Mouse (Mus musculus) left cerebral cortex, postnatal 10 days (tissue): Measurements from ENCODE around the gene Gimap4. TPM values are rescaled to one million over a fixed set of nuclear protein-coding genes. Genes with fewer than 3 reads are reported as not detected.

Experiments
- DNase-seq, 2 experiments: peaks; one replicate each; pipeline ENCODE4 v3.0.0; 2021 to 2022; ENCODE audit warnings: low spot score in 2 of 2, mixed read lengths in 1 of 2; ENCODE audit errors: extremely low spot score in 1 of 2
- intact Hi-C: fragments of 180-260 bp; cut with DNase I; formaldehyde crosslinking; loops from one replicate; pipeline ENCODE4 v1.15.1; 2025
- total RNA-seq, 2 experiments: library from RNA; stranded (reverse); gene quantifications; 2 replicates each; pipeline ENCODE4 v1.2.3; 2021

Gene Gimap4
- total RNA-seq, 2 experiments from 2014 or later: 0.55 to 0.66 TPM

DNA sequence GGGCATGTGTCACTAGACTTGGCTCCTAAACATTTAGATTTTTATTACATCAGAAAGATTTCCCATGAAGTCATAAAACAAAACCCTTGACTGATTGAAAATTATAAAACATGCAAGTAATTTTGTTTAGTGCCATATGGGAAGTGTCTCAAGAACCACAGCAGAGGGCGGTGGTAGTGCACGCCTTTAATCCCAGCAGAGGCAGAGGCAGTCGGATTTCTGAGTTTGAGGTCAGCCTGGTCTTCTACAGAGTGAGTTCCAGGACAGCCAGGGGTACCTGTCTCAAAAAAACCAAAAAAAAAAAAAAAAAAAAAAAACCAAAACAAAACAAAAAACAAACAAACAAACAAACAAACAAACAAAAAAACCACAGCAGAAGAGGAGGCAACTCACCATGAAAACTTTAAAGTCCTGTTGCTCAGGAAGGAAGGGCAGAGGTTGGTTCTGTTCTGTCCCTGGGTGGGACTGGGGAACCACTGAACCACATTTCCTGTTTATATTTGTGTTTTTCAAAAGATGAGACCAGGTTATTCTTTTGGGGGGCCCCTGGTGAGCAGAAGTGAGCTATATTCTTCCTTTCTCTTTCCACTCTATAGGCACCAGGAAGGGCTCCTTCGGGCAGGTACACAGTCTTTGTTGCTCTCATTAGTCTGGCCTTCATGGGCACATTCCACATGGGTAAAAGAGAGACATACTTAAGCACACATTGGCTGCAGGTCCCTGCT is 12.6 kb downstream of the Gimap4 start:
- no peak for DNase-seq
- intact Hi-C loops: no loop called here

DNA sequence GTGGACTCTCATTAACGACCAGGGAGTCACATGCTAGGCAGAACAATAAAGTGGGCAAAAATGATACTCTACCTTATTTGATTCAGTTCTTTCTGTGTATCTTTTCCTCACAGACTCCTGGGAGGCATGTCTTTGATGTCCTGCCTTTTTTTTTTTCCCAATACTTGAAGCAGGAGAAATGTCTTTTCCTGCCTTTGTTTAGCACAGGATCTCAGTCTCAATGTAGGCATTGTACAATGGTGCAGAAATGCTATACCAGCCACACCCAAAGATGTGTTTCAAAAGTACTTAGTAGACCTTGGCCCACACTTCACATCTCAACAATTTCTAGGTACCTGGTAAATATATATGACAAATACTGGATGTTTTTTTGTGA is 13.2 kb downstream of the Gimap4 start:
- intact Hi-C loops: no loop called here
- DNase-seq: no peak

DNA sequence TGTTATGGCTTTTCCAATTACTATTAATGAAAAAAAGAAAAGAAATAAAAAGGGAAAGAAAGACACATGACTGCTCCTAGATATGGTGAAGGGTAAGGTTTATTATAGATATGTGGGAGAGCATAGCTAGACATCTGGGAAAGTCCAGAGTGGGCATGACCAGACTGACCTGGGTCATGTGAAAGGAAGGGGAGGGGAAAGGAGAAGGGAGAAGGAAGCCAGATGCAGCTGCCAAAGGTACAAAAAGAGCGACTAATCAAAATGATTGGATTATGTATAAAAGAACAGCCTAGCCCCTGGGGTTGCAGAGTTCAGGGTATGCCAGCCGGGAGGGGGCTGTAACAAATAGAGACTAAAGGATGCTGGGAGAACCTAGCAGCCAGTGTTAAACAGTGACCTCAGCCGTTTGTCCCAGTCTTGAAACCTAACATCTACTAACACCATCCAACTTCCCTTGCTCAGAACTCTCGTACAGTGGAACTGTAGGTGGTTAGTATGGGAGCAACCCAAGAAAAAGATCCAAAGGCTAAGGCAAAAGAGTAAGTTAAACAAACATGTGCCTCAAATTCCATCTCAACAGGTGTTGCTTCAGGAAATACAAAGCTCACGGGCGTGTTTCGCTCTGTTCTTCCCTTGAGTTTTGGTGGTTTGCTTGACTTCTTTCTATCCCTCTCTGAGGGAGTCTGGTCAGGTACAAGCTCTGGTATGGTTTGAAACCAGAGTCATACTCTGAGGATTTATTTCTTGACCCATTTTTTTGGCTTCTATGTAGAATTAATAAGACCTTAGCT is 13.9 kb downstream of the Gimap4 start:
- intact Hi-C loops: no loop called here
- no peak for DNase-seq

DNA sequence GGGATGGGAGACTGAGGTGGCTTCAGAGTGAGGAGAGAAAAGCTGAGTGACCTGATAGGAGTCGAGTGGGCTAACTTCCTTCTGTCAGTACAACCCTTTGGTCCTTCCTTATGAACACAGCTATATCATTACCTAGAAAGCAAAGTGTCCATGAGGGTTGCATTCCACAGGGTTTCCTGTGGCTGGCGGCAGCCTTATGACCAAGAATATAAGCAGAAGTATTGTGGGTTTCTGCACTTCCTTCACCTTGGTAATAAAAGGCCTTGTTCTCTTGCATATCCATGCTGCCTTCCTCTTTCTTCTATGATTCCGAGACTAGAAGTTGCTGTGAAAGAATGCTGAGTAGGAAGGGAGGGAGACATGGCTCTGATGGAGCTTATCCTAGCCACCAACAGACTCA is 14.5 kb downstream of the Gimap4 start:
- DNase-seq: no peak
- intact Hi-C loops: no loop called here

DNA sequence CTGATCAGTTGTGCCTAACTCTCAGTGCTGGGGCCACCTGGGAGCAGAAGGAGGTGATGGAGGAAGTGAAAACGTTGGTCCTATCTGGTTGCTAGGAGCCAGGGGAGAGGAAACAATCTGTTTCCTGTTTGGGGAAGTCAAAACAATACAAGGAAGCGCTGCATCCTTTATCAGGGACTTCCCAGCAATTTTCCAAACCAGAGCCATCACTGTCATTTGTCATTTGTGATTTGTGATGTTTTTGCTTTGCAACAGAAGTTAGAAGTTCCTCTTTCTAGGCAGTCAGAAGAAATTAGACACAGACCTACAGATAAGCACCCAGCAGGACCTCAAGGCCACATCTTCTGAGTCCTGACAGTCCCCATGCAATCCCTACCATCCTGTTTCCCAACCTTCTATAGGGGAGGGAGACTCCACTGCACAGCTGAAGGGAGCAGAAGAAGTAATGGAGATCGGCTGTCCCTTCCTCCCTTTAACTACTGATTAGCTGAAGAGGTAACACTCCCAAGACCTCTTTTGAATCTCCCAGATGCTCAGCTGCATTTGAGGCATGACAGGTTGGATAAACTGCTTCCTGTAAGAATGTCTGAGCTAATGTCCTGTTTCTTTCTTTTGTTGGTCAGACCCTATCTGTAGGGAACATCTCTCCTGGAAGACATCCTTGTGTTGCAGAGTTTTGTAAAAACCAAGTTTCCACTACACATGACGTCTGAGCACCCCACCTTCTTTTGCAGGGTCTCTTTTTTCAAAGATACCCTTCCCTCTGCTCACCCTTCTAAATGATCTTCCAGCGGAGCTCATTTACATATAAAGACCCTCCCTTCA is 16.1 kb downstream of the Gimap4 start:
- no peak for DNase-seq
- intact Hi-C loops: no loop called here

DNA sequence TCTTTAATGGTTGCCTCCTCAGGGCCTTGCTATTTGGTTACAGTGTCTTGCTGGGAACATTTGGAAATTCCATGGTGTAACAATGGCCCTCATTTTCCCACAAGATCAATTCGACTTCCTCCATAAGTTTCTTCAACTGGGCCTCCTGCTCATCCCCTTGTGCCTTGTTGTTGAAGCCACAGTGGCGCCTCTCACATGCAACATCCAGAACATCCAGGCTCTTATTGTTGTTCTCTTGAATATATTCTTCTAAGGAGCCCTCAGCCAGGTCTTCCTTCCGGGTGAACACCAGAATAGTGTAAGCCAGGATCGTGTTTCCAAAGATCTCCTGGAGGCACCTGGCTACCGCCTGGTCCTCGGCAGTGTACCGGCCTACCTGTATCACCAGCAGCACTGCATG is 17.8 kb downstream of the Gimap4 start:
- intact Hi-C loops: no loop called here
- DNase-seq: no peak

DNA sequence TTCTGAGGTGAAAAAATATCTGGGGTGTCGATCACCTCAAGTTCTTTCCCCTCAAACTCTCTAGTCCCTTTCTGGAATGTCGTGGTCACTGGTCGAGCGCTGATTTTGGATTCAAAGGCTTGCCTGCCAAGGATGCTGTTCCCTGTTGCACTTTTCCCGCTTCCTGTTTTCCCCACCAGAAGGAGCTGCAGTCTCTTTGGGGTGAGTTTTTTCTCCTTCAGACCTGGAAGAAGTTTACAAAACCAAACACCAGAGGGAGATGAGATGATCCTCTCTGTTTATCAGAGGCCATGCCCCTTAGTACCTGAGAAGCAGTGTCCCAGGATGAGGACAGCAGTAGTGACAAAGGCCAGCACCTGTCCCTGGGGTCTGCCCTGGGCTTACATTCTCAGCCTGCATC is 18.3 kb downstream of the Gimap4 start:
- no peak for DNase-seq
- intact Hi-C loops: no loop called here

DNA sequence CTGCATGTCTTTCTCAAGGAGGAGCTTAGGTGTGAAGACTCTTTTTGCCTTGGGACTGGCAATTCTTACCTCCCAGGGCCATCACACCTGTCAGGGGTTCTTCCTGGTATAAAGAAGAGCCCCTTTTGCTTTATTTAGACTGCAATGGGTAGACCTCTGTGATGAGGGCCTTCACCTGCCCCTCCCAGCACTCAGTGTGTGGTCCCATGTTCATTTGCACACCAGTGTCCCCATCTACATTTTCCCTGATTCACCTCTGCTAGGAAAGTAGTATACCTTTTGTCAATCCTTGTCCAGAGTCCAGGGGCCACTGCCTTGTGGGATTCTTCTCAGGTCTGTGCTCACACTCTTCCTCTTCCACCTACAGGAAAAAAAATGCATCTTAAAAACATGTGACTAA is 19.8 kb downstream of the Gimap4 start:
- DNase-seq: no peak
- intact Hi-C loops: no loop called here

DNA sequence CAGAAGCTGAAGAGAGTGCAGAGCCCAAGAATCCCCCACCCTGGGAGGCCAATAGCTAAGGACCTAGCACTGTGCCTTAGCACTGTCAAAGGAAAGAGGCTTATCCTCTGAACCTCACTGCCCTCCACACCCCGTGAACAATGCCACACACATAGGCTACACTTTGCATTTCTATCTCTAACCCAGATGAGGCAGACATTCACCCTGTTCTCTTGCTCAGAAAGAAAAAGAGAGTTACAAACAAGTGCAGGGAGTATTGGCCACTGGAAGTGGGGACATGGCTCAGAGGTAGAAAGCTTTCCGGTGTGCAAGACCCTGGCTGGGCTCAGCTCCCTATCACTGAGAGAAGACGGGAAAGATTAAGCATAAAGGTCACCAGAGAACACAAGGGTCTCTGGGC is 21.8 kb downstream of the Gimap4 start:
- intact Hi-C loops: no loop called here
- DNase-seq: no peak

DNA sequence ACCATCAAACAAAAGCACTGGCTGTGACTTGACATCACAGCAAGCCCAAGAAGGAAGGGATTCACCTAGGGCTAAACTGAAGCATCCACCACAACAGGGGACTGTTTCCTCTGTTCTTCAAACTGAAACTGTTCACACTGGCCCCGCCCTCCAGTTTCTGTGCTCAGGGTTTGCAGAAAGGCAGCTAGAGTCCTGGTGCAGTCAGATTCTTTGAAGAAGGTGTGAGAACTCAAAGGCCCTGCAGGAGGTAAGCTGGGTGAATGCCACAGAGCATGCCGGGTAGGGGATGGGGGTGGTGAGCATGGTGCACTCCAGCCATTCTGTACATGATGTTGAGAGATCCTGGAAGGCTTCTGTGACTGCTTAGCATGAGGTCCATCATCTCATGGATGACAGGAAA is 34.1 kb downstream of the Gimap4 start, which contains the start of the genes Gm28053 and Gimap7:
Gene Gm28053 (plus strand): TSS at position 153 of the 400 bp plus-strand sequence.
Gene Gimap7 (plus strand): TSS at position 167 of the 400 bp plus-strand sequence.
- intact Hi-C loops: no loop called here
- DNase-seq: no peak

DNA sequence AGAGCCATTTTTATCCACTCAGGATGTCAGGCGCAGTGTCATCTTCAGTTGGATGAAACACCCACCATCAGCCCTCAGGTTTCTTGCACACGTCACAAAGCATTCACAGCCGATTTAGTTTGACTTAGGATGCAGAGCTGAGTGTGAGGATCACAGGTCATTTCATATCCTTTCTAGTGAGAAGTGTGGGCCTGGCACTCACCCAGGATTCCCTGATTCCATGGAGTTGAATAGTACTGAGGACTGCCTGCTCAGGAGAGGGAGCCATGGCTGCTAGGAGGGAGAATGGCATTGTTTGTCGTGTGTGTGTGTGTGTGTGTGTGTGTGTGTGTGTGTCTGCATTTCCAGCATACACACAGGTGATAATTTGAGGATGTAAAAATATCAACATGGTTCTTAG is 36.0 kb downstream of the Gimap4 start:
- no peak for DNase-seq
- intact Hi-C loops: no loop called here

DNA sequence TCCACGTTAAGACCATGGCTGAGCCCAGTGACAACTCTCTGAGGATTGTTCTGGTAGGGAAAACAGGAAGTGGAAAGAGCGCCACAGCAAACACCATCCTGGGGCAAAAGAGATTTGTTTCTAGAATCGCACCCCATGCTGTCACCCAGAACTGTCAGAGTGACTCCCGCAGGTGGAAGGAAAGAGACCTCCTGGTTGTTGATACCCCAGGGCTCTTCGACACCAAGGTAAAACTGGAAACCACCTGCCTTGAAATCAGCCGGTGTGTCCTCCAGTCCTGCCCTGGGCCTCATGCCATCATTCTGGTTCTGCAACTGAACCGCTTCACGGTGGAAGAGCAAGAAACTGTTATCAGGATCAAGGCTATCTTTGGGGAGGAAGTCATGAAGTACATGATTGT is 39.1 kb downstream of the Gimap4 start:
- DNase-seq: no peak
- intact Hi-C loops: no loop called here

DNA sequence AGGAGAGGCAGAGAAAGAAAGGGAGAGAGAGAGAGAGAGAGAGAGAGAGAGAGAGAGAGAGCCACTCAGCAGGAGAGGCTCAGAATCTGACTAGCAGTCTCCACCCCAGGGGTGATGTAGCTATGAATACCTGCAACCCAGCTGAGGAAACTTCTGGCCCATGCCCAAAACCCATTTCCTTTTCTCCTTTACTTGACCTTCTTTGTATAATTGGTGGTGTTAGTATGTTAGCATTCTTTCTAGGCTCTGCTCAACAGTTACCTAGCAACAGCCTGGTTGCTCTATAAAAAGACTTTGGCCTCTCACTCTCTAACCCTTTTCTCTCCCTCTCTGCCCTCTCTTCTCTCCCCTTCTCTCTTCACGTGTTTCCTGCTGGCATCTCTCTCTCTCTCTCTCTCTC is 41.1 kb downstream of the Gimap4 start:
- DNase-seq: peak; percentile 25 to 65
- intact Hi-C loops: no loop called here

DNA sequence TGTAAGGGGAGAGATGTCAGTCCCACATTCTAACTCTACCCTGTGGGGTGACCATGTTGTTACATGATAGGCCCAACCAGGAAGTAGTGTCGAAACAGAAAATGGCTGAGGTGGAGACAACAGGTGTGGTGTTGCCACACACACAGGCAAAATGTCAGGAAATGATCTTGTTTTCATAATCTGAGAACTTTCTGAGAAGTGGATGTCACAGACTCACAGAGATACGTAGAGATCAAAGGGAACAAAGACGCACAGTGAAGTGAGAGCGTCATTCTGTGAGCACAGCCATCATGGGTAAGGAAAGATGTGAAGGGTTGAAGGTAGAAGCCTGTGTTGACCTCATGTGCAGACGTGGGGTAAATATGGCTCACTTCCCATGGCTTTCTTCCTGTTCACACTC is 43.4 kb downstream of the Gimap4 start:
- no peak for DNase-seq
- intact Hi-C loops: no loop called here

DNA sequence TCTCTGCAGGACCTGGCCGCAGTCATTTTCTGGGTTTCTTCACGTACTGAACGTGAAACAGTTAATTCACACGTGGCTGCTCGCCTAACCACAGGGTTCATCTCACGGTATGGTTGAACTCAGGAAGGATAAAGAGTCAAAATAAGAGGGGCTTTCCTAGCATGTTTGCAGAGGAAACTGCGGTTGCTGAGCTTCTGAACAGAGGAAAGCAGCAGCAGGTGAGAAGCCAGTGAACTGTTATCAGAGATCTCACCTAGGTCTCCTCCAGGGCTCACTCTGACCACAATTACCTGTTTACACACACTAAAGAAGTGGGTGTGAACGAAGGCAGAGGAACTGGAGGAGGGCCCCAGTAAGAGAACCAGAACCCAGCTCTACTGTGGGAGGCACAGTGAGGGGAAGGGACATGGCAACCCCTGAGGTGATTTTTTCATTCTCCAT is 48.5 kb downstream of the Gimap4 start:
- intact Hi-C loops: no loop called here
- DNase-seq: no peak

DNA sequence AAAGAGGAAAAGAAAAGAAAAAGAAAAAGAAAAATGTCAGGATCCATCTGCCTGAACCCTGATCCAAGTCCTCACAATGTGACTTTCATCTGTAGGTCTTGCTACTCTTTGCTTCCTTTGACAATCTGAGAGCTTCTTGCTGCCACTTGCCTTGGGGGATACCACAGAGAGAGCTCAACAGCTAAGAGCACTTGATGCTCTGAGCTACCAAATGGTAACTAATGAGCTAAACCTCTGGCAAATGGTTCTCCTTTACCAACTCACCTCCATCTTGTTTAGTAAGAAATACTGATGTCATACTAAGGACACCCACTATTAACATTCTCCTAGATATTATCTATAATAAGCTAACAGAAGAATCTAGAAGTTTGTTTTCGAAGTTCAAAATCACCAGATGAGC is 49.3 kb downstream of the Gimap4 start:
- intact Hi-C loops: no loop called here

DNA sequence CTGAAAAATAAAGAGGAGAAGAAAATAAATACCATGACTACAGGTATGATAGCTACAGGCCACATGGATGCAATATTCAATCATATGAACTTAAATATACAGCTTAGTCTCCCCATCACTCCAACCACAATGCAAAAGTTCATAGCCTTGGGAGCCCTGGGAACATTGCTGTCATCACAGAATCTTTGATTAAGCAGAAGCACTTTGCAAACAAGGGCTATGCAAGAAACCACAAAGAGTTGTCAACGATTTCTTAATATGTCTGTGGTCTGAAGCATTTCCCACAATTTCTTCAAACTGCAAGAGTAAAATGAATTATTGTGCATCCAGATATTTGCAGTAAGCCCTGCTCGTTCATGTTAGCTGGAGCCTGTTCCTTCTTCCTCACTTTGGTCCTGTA is 52.7 kb downstream of the Gimap4 start:
- no peak for DNase-seq

More for the DNA sequence above, 49.3 kb downstream of the Gimap4 start:
- DNase-seq: no peak

DNA sequence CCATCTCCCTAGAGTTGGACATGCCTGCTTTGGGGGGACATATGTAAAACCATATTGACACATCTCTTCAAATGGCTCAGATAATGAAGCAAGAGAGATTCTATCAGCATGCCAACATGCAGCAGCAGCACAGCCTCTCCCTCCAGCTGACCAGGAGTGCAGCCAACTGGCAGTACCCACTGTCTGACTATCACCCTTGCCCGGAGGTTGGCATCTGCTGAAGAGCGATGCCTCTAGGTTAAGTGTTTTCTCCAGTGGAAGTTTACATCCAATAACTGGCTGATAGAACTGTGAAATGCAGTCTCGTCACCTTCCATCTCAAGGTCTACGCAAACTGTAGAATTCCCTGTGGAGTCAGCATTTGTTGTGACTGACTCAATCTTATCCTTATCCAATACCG is 53.3 kb downstream of the Gimap4 start:
- DNase-seq: no peak
- intact Hi-C loops: no loop called here

More for the DNA sequence above, 52.7 kb downstream of the Gimap4 start:
- intact Hi-C loops: no loop called here

DNA sequence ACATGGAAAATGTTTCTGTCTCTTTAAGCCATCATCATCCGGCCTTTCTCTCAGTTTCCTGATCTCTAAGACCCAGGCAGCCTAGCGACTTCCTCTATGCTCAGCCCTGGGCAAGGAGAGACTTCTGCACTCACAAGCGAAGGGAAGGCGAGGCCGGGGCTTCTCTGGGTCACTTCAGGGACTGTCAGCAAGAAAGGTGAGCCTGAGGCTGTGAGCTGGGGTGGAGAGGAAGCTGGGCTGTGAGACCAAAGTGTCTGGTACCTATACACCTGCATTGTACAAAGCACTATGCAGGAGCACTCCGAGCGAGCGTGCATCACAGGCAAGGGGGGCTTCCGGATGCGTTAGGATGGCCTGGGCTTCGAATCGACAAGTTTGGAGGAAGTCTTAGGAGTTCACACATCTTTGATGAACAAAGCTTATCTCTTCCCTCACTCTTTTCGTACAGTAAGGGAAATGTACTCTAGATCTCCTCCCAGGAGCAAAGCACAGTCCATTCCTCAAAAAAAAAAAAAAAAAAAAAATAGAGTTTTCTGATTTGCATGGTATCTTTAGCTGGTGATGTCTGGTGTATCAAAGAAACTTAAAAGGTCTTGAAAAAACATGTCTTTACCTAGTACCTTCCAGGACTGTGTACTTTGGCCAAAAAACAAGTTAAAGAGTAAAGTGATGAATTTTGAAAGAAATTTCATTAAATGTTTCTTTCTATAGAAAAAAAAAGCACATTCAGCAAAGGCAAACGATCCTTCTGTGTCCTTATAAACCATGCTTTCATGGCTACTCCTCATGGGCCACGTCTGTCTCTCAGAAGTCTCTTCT is 54.8 kb downstream of the Gimap4 start, which contains the start of gene Gimap1:
Gene Gimap1 (plus strand): TSS at position 94 of the 819 bp plus-strand sequence.
- intact Hi-C loops: no loop called here

More for the DNA sequence above, 54.8 kb downstream of the Gimap4 start, which contains the start of gene Gimap1:
- DNase-seq: peak in 1 of 2 experiments; percentile 30
